Mouse (Mus musculus): Measurements from ENCODE around the gene Nectin2.

DNA sequence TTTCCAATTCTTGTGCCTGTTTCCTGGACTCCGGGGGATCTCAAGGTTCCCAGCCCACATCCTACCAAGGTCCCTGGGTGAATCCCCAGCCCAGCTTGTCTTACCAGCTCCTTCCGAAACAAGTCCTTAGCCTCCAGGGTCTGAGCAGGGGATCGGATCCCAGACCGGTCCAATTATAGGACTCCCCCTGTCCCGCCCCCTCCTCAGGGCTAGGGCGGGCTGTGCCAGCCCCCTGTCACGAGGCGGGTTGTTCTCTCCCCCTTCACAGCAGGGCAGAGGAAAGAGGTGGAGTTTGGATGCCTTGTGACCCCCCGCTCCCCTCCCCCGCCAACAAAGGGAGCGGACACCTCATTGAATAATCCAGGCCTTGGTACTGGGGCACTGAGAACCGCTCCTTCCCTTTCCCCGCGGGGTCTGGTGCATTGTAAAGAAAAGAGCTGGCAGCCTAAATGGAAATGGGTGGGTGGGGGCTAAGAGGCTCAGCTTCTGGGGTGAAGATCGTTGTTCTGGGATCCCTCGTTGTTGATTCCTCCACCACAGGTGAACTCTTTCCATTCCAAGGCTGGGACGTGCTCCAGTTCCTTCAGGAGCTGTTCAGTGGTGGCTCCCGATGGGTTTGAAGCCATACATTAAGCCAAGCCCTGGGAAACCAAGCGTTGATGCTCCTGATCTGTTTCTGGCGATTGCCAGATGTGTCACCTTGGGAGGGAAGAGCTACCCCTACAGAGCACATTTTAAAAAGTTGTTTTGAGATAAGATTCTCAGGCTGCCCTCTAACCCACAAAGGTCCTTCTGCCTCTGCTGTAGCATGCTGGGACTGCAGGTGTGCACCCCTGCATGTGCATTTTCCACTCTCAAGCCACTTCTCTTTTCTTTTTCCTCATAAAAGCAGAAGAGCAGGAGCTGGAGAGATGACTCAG, 51.1 kb downstream of the Nectin2 start, which contains the start of gene Apoe:
- no peak for TF ChIP-seq POLR2A (IDR thresholded peaks at IDR 0.05; ENCODE audit: insufficient read length, low read depth)
- TF ChIP-seq MYOD1 (IDR thresholded peaks at IDR 0.05; ENCODE audit: control insufficient read depth in 1 of 3, insufficient read length in 2 of 3, low read depth in 2 of 3): no peak
- TF ChIP-seq TCF3 (IDR thresholded peaks at IDR 0.05; ENCODE audit: insufficient read length, low read depth): no peak
- no peak for TF ChIP-seq TCF12 (IDR thresholded peaks at IDR 0.05; ENCODE audit: insufficient read depth, poor library complexity, severe bottlenecking)
- TF ChIP-seq REST (IDR thresholded peaks at IDR 0.05; ENCODE audit: insufficient read depth, insufficient read length): no peak
- TF ChIP-seq E2F4 (IDR thresholded peaks at IDR 0.05; ENCODE audit: insufficient read depth): no peak
- TF ChIP-seq USF1 (IDR thresholded peaks at IDR 0.05; ENCODE audit: low read depth): no peak
- no peak for TF ChIP-seq MAX (IDR thresholded peaks at IDR 0.05; ENCODE audit: low read depth)
- no peak for TF ChIP-seq CEBPB (IDR thresholded peaks at IDR 0.05; ENCODE audit: insufficient read depth, poor library complexity, severe bottlenecking)
